Mouse (Mus musculus) layer of hippocampus, postnatal 36 days (tissue): Measurements from ENCODE around the gene Unc13b. TPM values are rescaled to one million over a fixed set of nuclear protein-coding genes. Genes with fewer than 3 reads are reported as not detected.

Experiments
- total RNA-seq, 2 experiments: library from RNA; stranded (reverse); gene quantifications; 2 replicates each; pipeline ENCODE4 v1.2.3; 2021

Unc13b gene
- total RNA-seq, 2 experiments from 2014 or later: 39.1 to 42.1 TPM

Other genes starting within 250 kb of the Unc13b start
- gene Fam205a1, start 205.1 kb upstream of the Unc13b start, total RNA-seq: under 1 TPM in 1 of 2 experiments, not detected in 1; 0.12 TPM
- gene Gm12394, start 202.2 kb upstream of the Unc13b start, total RNA-seq: under 1 TPM; 0.48 to 0.92 TPM
- under 1 TPM; 0.27 to 0.30 TPM for gene Fam205c, start 184.7 kb upstream of the Unc13b start, total RNA-seq
- gene Phf24, start 142.3 kb upstream of the Unc13b start, total RNA-seq: 100 to 1,000 TPM; 148 to 149 TPM
- gene Dnajb5, start 109.1 kb upstream of the Unc13b start, total RNA-seq: 100 to 1,000 TPM; 203 to 221 TPM
- gene 1700022I11Rik, start 89.3 kb upstream of the Unc13b start, total RNA-seq: not detected
- 100 to 1,000 TPM; 188 to 194 TPM for gene Vcp, start 58.4 kb upstream of the Unc13b start, total RNA-seq
- 1 to 10 TPM; 8.3 to 8.9 TPM for gene Fancg, start 48.4 kb upstream of the Unc13b start, total RNA-seq
- 10 to 100 TPM; 24.9 to 27.0 TPM for gene Pigo, start 33.1 kb upstream of the Unc13b start, total RNA-seq
- gene Stoml2, start 27.2 kb upstream of the Unc13b start, total RNA-seq: 100 to 1,000 TPM in 1 of 2 experiments, 10 to 100 TPM in 1; 93.4 to 102 TPM
- gene Fam214b, start 12.7 kb upstream of the Unc13b start, total RNA-seq: 10 to 100 TPM; 39.2 to 39.8 TPM
- gene Atp8b5, start 208.2 kb downstream of the Unc13b start, total RNA-seq: under 1 TPM; 0.20 to 0.22 TPM